Mouse (Mus musculus): ENCODE data around the gene Ugt1a2. TPM values are rescaled to one million over a fixed set of nuclear protein-coding genes. Genes with fewer than 3 reads are reported as not detected.

The Ugt1a2 gene
- polyA plus RNA-seq, 1 experiment from 2014 or later: 0.10 TPM

DNA sequence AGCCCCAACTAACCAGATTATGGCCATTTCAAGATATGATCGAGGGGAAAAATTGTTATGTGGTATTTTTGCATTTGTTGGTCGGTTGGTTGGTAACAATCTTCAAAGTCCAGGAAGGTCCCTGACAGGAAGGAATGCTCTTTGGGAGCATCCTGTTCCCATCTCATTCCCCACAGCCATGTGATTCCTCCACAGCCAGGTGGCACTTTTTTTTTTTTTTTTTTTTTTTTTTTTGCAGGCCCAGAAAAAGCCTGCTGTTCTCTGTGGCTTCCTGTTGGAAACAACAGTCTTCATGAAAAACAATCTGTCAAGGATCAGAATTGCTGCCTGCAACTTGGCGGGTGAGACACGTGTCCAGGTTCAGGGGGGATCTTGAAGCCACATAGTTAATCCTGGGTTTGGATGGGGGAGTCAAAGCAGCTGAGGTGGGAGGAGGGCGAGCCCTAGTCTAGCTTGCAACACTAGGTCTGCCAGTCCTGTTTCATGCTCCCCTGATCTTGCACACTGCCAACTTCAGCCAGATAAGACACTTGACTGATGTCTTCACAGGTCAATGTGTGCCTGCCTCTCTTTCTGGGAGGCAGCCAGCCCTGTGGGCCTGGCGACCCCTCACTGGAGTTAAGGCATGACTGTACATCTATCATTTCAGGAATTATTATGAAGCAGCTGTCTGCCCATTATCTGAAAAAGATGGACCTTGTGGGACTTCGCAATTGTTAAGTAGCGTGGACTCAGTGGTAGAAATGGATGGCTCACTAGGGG is 58.7 kb downstream of the Ugt1a2 start:
- whole genome bisulfite sequencing (ENCODE audit: insufficient replicate concordance): 52% methylated on average over 8 of the region's 8 CpGs
- H3K4me2 ChIP-seq: no peak overlapping the region
- H3K4me3 ChIP-seq (replicated peaks): no peak overlapping the region
- H3K4me1 ChIP-seq (replicated peaks): peaks cover 44% of the 10 kb centered on the region
- H3K9me3 ChIP-seq (replicated peaks): 0 out of 2 replicates have a peak, but pooled peaks cover 11% of the 10 kb centered on the region
- H3K9ac ChIP-seq: no peak overlapping the region
- H3K27me3 ChIP-seq: no peaks in the 10 kb centered on the region
- ATAC-seq (ENCODE audit: insufficient read depth): 0 out of 2 replicates have a peak, but pooled peaks have one; percentile 2
- peaks cover 40% of the 10 kb centered on the region for H3K36me3 ChIP-seq (replicated peaks)
- H3K27ac ChIP-seq (replicated peaks): 0 out of 2 replicates have a peak overlapping the region, but pooled peaks have one; percentile 12

DNA sequence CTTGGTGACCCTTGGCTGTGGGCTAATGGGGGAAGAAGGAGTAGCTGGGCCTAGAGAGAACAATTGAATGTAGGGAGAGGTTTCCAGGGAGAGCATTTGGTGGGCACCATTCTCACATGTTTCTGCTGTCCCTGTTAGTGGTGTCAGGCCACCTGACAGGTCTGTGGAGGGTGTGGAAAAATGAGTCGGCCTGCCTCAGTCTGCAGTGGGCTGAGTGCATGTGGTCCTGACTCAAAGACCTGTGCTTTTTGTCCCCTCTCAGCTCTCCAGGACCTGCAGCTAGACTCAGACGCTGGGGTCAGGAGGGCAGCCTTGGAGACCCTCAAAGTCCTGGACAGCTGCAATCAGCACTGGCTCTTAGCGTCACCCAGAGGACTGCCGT is 59.2 kb downstream of the Ugt1a2 start:
- Histone ChIP-seq H3K9ac (no peak overlapping the region), H3K4me1 (replicated peaks) (peaks cover 44% of the 10 kb centered on the region), H3K4me3 (replicated peaks) (no peak overlapping the region), H3K36me3 (replicated peaks) (peaks cover 46% of the 10 kb centered on the region), H3K27ac (replicated peaks) (peak overlapping the region; percentile 12; the same call in 1 of the 2 replicates), H3K4me2 (no peak overlapping the region), H3K27me3 (no peaks in the 10 kb centered on the region), H3K9me3 (replicated peaks) (0 out of 2 replicates have a peak, but pooled peaks cover 7% of the 10 kb centered on the region)
- ATAC-seq (ENCODE audit: insufficient read depth): peak; percentile 4; the same call in 1 of the 2 replicates
- 65% methylated on average over 4 of the region's 4 CpGs for WGBS (ENCODE audit: insufficient replicate concordance)

DNA sequence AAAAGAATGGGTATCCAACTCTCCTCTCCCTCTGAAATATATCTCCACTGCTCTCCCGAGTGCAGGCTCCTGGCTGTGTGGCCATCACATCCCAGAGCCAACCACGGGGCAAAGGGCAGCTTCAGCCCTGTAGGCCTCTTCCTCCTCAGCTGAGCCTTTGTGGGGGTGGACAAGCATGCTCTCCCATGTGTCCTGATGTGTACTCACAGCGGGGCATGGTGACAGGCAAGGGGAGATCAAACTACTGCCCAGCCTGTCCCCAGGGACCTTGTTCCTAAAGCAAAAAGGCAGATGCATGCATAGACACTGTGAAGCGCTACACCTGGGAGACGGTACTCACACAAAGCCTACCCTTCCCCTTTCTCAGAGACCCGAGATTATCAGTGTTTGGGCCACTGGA is 59.7 kb downstream of the Ugt1a2 start:
- no peak overlapping the region for H3K4me2 ChIP-seq

GRCm38 (mm10) chr1:88260604-88261377 is 60.4 kb downstream of the Ugt1a2 start:
- H3K4me1 ChIP-seq (replicated peaks): peaks cover 44% of the 10 kb centered on the region
- no peak overlapping the region for H3K4me2 ChIP-seq
- H3K9ac ChIP-seq: no peak overlapping the region
- no peaks in the 10 kb centered on the region for H3K27me3 ChIP-seq
- H3K4me3 ChIP-seq (replicated peaks): no peak overlapping the region
- ATAC-seq (ENCODE audit: insufficient read depth): peak; percentile 8; the same call in 1 of the 2 replicates
- WGBS (ENCODE audit: insufficient replicate concordance): 69% methylated on average over 10 of the region's 10 CpGs
- H3K27ac ChIP-seq (replicated peaks): peak overlapping the region; percentile 12
- H3K9me3 ChIP-seq (replicated peaks): no peaks in the 10 kb centered on the region
- H3K36me3 ChIP-seq (replicated peaks): peaks cover 58% of the 10 kb centered on the region

More for the DNA sequence above, 59.7 kb downstream of the Ugt1a2 start:
- H3K27ac ChIP-seq (replicated peaks): peak overlapping the region; percentile 12; the same call in 1 of the 2 replicates
- ATAC-seq (ENCODE audit: insufficient read depth): peak; percentile 62
- no peak overlapping the region for H3K4me3 ChIP-seq (replicated peaks)
- H3K9me3 ChIP-seq (replicated peaks): 0 out of 2 replicates have a peak, but pooled peaks cover 3% of the 10 kb centered on the region
- peaks cover 44% of the 10 kb centered on the region for H3K4me1 ChIP-seq (replicated peaks)
- WGBS (ENCODE audit: insufficient replicate concordance): 57% methylated on average over 6 of the region's 6 CpGs
- peaks cover 51% of the 10 kb centered on the region for H3K36me3 ChIP-seq (replicated peaks)
- no peak overlapping the region for H3K9ac ChIP-seq
- H3K27me3 ChIP-seq: no peaks in the 10 kb centered on the region

GRCm38 (mm10) chr1:88261706-88262105 is 61.3 kb downstream of the Ugt1a2 start:
- H3K27ac ChIP-seq (replicated peaks): no peak overlapping the region
- no peak overlapping the region for H3K4me3 ChIP-seq (replicated peaks)
- H3K9me3 ChIP-seq (replicated peaks): no peaks in the 10 kb centered on the region
- H3K36me3 ChIP-seq (replicated peaks): peaks cover 67% of the 10 kb centered on the region
- no peak overlapping the region for H3K9ac ChIP-seq
- ATAC-seq (ENCODE audit: insufficient read depth): no peak
- H3K4me2 ChIP-seq: no peak overlapping the region
- no peaks in the 10 kb centered on the region for H3K27me3 ChIP-seq
- peaks cover 44% of the 10 kb centered on the region for H3K4me1 ChIP-seq (replicated peaks)
- 71% methylated on average over 7 of the region's 7 CpGs for WGBS (ENCODE audit: insufficient replicate concordance)

GRCm38 (mm10) chr1:88262255-88262654 is 61.9 kb downstream of the Ugt1a2 start:
- no peak for ATAC-seq (ENCODE audit: insufficient read depth)
- Histone ChIP-seq H3K36me3 (replicated peaks) (peaks cover 72% of the 10 kb centered on the region), H3K4me3 (replicated peaks) (no peak overlapping the region), H3K4me2 (no peak overlapping the region), H3K27ac (replicated peaks) (no peak overlapping the region), H3K27me3 (no peaks in the 10 kb centered on the region), H3K4me1 (replicated peaks) (peaks cover 44% of the 10 kb centered on the region), H3K9ac (no peak overlapping the region), H3K9me3 (replicated peaks) (no peaks in the 10 kb centered on the region)
- 75% methylated on average over 4 of the region's 4 CpGs for WGBS (ENCODE audit: insufficient replicate concordance)

GRCm38 (mm10) chr1:88262961-88263360 is 62.6 kb downstream of the Ugt1a2 start:
- Histone ChIP-seq H3K4me3 (replicated peaks) (no peak overlapping the region), H3K36me3 (replicated peaks) (peaks cover 79% of the 10 kb centered on the region), H3K27ac (replicated peaks) (no peak overlapping the region), H3K4me2 (no peak overlapping the region), H3K9me3 (replicated peaks) (no peaks in the 10 kb centered on the region), H3K9ac (no peak overlapping the region), H3K4me1 (replicated peaks) (peaks cover 44% of the 10 kb centered on the region), H3K27me3 (no peaks in the 10 kb centered on the region)
- 67% methylated on average over 6 of the region's 6 CpGs for WGBS (ENCODE audit: insufficient replicate concordance)
- ATAC-seq (ENCODE audit: insufficient read depth): no peak

DNA sequence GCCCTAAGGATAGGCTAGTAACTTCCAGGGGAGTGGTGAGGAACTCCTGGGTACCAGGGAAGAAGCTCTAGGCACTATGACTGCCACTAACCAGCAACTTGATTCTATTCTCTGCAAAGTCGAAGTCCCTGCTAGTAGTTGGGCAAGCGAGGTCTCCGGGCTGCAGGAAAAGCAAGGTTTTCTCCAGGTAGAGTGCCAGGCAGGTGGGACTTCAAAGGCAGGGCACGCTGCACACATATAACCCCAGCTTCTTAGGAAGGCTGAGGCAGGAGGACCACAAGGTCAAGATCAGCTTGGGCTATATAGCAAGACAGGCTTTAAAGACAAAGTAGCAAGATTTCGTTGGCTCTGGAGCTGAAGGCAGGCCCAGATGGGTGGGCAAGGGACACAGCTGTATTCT is 63.4 kb downstream of the Ugt1a2 start:
- WGBS (ENCODE audit: insufficient replicate concordance): 74% methylated on average over 5 of the region's 5 CpGs
- Histone ChIP-seq H3K4me3 (replicated peaks) (no peak overlapping the region), H3K27ac (replicated peaks) (no peak overlapping the region), H3K9ac (no peak overlapping the region), H3K36me3 (replicated peaks) (peaks cover 88% of the 10 kb centered on the region), H3K4me1 (replicated peaks) (peaks cover 44% of the 10 kb centered on the region), H3K27me3 (no peaks in the 10 kb centered on the region), H3K9me3 (replicated peaks) (no peaks in the 10 kb centered on the region), H3K4me2 (no peak overlapping the region)
- ATAC-seq (ENCODE audit: insufficient read depth): no peak

GRCm38 (mm10) chr1:88264237-88264868 is 64.0 kb downstream of the Ugt1a2 start:
- Histone ChIP-seq H3K4me1 (replicated peaks) (peaks cover 40% of the 10 kb centered on the region), H3K4me3 (replicated peaks) (no peak overlapping the region), H3K9me3 (replicated peaks) (no peaks in the 10 kb centered on the region), H3K27me3 (no peaks in the 10 kb centered on the region), H3K27ac (replicated peaks) (no peak overlapping the region), H3K9ac (no peak overlapping the region), H3K36me3 (replicated peaks) (peaks cover 93% of the 10 kb centered on the region), H3K4me2 (no peak overlapping the region)
- 75% methylated on average over 7 of the region's 7 CpGs for WGBS (ENCODE audit: insufficient replicate concordance)
- ATAC-seq (ENCODE audit: insufficient read depth): no peak

DNA sequence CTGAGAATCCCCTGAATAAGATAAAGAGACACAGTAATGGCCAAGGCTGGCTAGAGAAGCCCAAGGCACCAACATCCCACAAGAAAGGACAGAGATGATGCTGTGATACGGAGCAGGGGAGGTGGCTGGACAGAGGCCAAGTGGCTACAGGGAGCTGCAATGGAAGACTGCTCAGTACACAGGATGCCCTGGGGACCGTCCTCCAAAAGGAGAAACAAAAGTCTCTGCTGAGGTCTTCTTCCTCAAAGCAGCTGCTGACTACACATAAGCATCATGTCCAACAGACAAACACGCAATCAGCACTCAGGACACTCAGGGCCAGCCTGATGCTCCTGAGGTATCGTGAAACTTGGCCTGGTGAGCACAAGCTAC is 64.5 kb downstream of the Ugt1a2 start:
- H3K36me3 ChIP-seq (replicated peaks): peaks cover 98% of the 10 kb centered on the region
- H3K27ac ChIP-seq (replicated peaks): no peak overlapping the region
- H3K9me3 ChIP-seq (replicated peaks): no peaks in the 10 kb centered on the region
- H3K4me2 ChIP-seq: no peak overlapping the region
- no peak overlapping the region for H3K4me3 ChIP-seq (replicated peaks)
- no peak overlapping the region for H3K9ac ChIP-seq
- 70% methylated on average over 4 of the region's 4 CpGs for WGBS (ENCODE audit: insufficient replicate concordance)
- no peak for ATAC-seq (ENCODE audit: insufficient read depth)
- no peaks in the 10 kb centered on the region for H3K27me3 ChIP-seq
- H3K4me1 ChIP-seq (replicated peaks): peaks cover 35% of the 10 kb centered on the region

- WGBS (ENCODE audit: insufficient replicate concordance): 79% methylated on average over 13 of the region's 13 CpGs
- Histone ChIP-seq H3K4me1 (replicated peaks) (peaks cover 22% of the 10 kb centered on the region), H3K27me3 (no peaks in the 10 kb centered on the region), H3K9me3 (replicated peaks) (no peaks in the 10 kb centered on the region), H3K4me2 (no peak overlapping the region), H3K4me3 (replicated peaks) (no peak overlapping the region), H3K9ac (no peak overlapping the region), H3K36me3 (replicated peaks) (peaks cover 95% of the 10 kb centered on the region), H3K27ac (replicated peaks) (no peak overlapping the region)
- no peak for ATAC-seq (ENCODE audit: insufficient read depth)
These were observed 65.7 kb downstream of the Ugt1a2 start for GRCm38 (mm10) chr1:88266123-88266522.

Measured in liver, embryonic 15.5 days (tissue).